Mouse (Mus musculus) embryo, embryonic 11 days (tissue): ENCODE measurements around the gene Rasal3.

ENCODE experiments used
- DNase-seq: peaks from one replicate; pipeline ENCODE4 v3.0.0-alpha.2; 2015

Rasal3 gene

GRCm38 (mm10) chr17:32353696-32354095, 49.7 kb downstream of the Rasal3 start:
- DNase-seq = no peak

- DNase-seq = no peak
These were observed 51.7 kb downstream of the Rasal3 start for GRCm38 (mm10) chr17:32351726-32352125.

- DNase-seq = no peak
These were observed 52.1 kb downstream of the Rasal3 start for GRCm38 (mm10) chr17:32351269-32351668.

- peak; percentile 98 for DNase-seq
These were observed 52.9 kb downstream of the Rasal3 start, which contains the start of gene Akap8l for GRCm38 (mm10) chr17:32350382-32350983. Akap8l (minus strand) TSS chr17:32350607.

GRCm38 (mm10) chr17:32349851-32350381, 53.5 kb downstream of the Rasal3 start:
- DNase-seq = no peak

- peak; percentile 59 for DNase-seq
These were observed 54.2 kb downstream of the Rasal3 start for GRCm38 (mm10) chr17:32349037-32349732.

- DNase-seq = no peak
These were observed 55.0 kb downstream of the Rasal3 start for GRCm38 (mm10) chr17:32348406-32348805.

- no peak for DNase-seq
These were observed 62.3 kb downstream of the Rasal3 start for GRCm38 (mm10) chr17:32341102-32341501.
